Mouse (Mus musculus) bone marrow, adult 2 months (tissue): Measurements from ENCODE around the gene Cpm. TPM values are rescaled to one million over a fixed set of nuclear protein-coding genes. Genes with fewer than 3 reads are reported as not detected.

Experiments
- H3K27ac ChIP-seq: fragments of 200-500 bp; 2 replicates; pipeline ENCODE4 v1.5.1; 2012; ENCODE audit warnings: low read depth, mild to moderate bottlenecking, control low read depth, inconsistent platforms, low read length; ENCODE audit not compliant: control insufficient read depth, poor library complexity, insufficient read depth
- H3K4me1 ChIP-seq: fragments of 200-500 bp; 2 replicates; pipeline ENCODE4 v1.6.1; 2011; ENCODE audit warnings: low read length; ENCODE audit not compliant: control insufficient read depth, insufficient read depth
- H3K4me3 ChIP-seq: fragments of 200-500 bp; replicated peaks from 2 replicates; pipeline ENCODE3; 2011; ENCODE audit warnings: mild to moderate bottlenecking, low read depth, low read length, control low read depth; ENCODE audit not compliant: control insufficient read depth
- CTCF ChIP-seq: fragments of 200-500 bp; IDR thresholded peaks from 2 replicates; pipeline ENCODE4 v1.5.1; 2011; ENCODE audit warnings: low read length, control low read depth; ENCODE audit not compliant: control insufficient read depth, insufficient read depth
- POLR2A ChIP-seq: fragments of 200-500 bp; IDR thresholded peaks from 2 replicates; pipeline ENCODE4 v1.6.1; 2011; ENCODE audit warnings: low read depth, mild to moderate bottlenecking, control low read depth, low read length, borderline replicate concordance; ENCODE audit not compliant: control insufficient read depth
- WGBS: fragments of 180-500 bp; shearing (Covaris S2); methylation state at CpG from one replicate; pipeline ENCODE4 v1.1.7; 2018; 5-methylcytosine and 5-hydroxymethylcytosine counted together
- polyA plus RNA-seq: library from polyadenylated mRNA; stranded (reverse); fragments of >200 nt; gene quantifications from 2 replicates; pipeline ENCODE4 v1.2.4, GENCODE M21; 2011; ENCODE audit warnings: low replicate concordance; ENCODE audit not compliant: missing spikeins, insufficient read depth, insufficient read length

Gene Cpm
- polyA plus RNA-seq, 1 experiment, result 11.6 TPM

DNA sequence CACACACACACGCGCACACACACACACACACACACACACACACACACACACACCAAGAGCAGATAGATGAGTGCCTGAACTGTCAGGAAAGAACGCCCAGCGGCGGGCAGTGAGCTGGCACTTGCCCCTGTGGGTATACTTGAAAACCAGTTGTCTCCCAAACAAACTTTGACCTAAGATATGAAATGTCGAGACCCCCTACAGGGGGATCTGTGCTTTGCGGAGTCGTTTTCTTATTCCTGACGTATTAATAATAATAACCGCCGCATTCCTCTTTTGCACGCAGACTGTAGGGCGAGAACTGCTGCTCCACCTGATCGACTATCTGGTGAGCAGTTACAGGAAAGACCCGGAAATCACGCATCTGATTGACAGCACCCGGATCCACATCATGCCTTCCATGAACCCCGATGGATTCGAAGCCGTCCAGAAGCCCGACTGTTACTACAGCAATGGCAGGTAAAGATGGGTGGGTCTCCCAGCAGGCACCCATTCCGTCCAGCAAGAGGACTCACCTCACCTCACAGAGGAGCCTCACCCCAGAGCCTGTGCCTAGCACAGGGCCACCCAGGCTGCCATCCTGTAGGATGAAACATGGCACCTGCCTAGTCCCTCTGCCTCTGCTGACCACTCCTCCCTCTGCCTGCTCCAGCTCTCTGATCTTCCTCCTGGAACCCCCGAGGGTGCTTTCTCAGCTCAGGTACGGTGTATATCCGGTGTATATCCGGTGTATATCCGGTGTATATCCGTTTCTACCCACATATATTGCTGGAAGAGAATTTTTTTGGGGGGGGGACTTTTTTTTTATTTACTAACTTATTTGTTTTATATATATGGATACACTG is 38.6 kb downstream of the Cpm start:
- H3K4me1 ChIP-seq, result no peaks in the 10 kb centered on the region; the same call in 1 of the 2 replicates
- TF ChIP-seq CTCF (no peak), POLR2A (no peak)
- no peak overlapping the region for H3K27ac ChIP-seq
- WGBS, result 93% methylated on average over 28 of the region's 28 CpGs
- no peak overlapping the region for H3K4me3 ChIP-seq

GRCm38 (mm10) chr10:117668546-117669300 is 39.4 kb downstream of the Cpm start:
- TF ChIP-seq POLR2A (no peak), CTCF (no peak)
- H3K4me1 ChIP-seq, result no peaks in the 10 kb centered on the region
- H3K4me3 ChIP-seq, result no peak overlapping the region
- H3K27ac ChIP-seq, result no peak overlapping the region
- 64% methylated on average over 10 of the region's 10 CpGs for WGBS

- WGBS, result 81% methylated on average over 10 of the region's 10 CpGs
- no peak overlapping the region for H3K27ac ChIP-seq
- H3K4me3 ChIP-seq, result no peak overlapping the region
- TF ChIP-seq POLR2A (no peak), CTCF (no peak)
- no peaks in the 10 kb centered on the region for H3K4me1 ChIP-seq
These were observed 40.3 kb downstream of the Cpm start for GRCm38 (mm10) chr10:117669449-117670090.

- Histone ChIP-seq H3K27ac (no peak overlapping the region), H3K4me3 (no peak overlapping the region), H3K4me1 (no peaks in the 10 kb centered on the region)
- 88% methylated on average over 3 of the region's 3 CpGs for WGBS
- TF ChIP-seq CTCF (no peak), POLR2A (no peak)
These were observed 40.8 kb downstream of the Cpm start for GRCm38 (mm10) chr10:117670092-117670491.

DNA sequence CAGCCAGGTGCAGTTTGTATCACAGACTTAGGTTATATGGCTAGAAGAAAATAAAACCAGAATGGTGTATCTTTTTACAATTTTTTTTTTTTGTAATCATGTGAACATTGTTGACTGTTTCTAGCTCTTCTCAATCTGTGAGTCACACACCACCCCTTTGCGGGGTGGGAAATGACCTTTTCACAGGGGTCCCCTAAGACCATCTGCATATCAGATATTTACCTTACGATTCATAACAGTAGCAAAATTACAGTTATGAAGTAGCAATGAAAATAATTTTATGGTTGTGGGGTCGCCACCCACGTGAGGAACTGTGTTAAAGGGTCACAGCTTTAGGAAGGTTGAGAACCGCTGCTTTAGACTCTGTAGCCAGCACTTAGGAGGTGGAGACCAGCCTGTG is 41.5 kb downstream of the Cpm start:
- no peak overlapping the region for H3K4me3 ChIP-seq
- TF ChIP-seq POLR2A (no peak), CTCF (no peak)
- no peaks in the 10 kb centered on the region for H3K4me1 ChIP-seq
- WGBS, result 65% methylated on average over 5 of the region's 5 CpGs
- no peak overlapping the region for H3K27ac ChIP-seq

- TF ChIP-seq CTCF (no peak), POLR2A (no peak)
- H3K4me1 ChIP-seq, result no peaks in the 10 kb centered on the region
- no peak overlapping the region for H3K4me3 ChIP-seq
- no peak overlapping the region for H3K27ac ChIP-seq
- 87% methylated on average over 9 of the region's 9 CpGs for WGBS
These were observed 42.0 kb downstream of the Cpm start for GRCm38 (mm10) chr10:117671266-117671665.

DNA sequence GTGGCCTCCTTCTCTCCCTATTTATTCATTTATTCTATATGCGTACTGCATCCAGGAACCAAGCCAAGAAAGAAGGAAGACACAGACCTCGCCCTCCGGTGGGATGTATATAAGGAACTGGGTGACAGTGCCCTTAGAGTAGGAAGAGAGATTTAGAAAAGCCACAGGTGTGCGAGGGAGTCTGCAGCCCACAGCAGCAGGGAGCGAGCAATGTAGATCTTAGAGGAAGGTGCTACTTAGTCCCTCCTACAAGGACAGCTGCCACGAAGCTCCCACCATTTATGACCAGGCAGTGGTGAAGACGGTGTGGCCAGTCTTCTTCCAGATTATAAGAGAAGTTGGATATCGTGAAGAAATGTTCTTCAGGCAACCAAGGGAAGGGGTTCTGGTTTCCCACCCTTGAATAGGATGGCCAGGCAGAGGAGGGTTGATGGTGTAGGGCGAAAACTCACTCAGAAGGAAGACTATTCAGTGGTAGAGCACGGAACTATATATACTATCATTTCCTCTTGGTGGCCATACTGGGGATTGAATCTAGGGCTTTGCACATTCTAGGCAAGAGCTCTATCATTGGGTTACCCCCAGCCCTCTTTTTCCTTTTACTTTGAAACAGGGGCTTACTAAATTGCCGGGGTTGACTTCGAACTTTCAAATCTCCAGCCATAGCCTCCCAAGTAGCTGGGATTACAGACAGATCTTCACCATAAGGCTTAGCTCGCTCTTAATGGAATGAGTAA is 42.8 kb downstream of the Cpm start:
- 79% methylated on average over 13 of the region's 13 CpGs for WGBS
- H3K4me1 ChIP-seq, result no peaks in the 10 kb centered on the region
- TF ChIP-seq CTCF (no peak), POLR2A (no peak)
- H3K27ac ChIP-seq, result no peak overlapping the region
- no peak overlapping the region for H3K4me3 ChIP-seq
